Mouse (Mus musculus): ENCODE data around the gene Gm21985. TPM values are rescaled to one million over a fixed set of nuclear protein-coding genes. Genes with fewer than 3 reads are reported as not detected.
A peak's percentile ranks its signal among the peaks of the same experiment; 100 is the strongest.
"Not testable (repeated sequence)": the region's sequence is repeated elsewhere in the genome, so short reads cannot be mapped to it uniquely, and the experiment has no call there.

The Gm21985 gene
- polyA plus RNA-seq, 1 experiment from 2014 or later, result not detected

GRCm38 (mm10) chr2:112448510-112449059 lies 182.5 kb downstream of the Gm21985 start:
- TF ChIP-seq CTCF (IDR thresholded peaks at IDR 0.05; ENCODE audit: low read depth), result no peak
- H3K36me3 ChIP-seq (ENCODE audit: control insufficient read depth, insufficient read depth), result no peaks in the 10 kb centered on the region
- H3K27me3 ChIP-seq (replicated peaks; ENCODE audit: control insufficient read depth, insufficient read depth, low read length), result no peaks in the 10 kb centered on the region
- H3K4me1 ChIP-seq (replicated peaks; ENCODE audit: control insufficient read depth, insufficient read depth, low read length), result no peaks in the 10 kb centered on the region
- no peak for ATAC-seq
- no peak overlapping the region for H3K27ac ChIP-seq (ENCODE audit: low read depth, low read length)
- H3K4me3 ChIP-seq (ENCODE audit: low read depth, low read length), result no peak overlapping the region
- H3K9me3 ChIP-seq (ENCODE audit: control insufficient read depth), result no peaks in the 10 kb centered on the region
- H3K9ac ChIP-seq (ENCODE audit: low read depth, low read length), result no peak overlapping the region
- H3K4me2 ChIP-seq (replicated peaks; ENCODE audit: low read depth), result no peak overlapping the region

- peak; percentile 66 for TF ChIP-seq CTCF (IDR thresholded peaks at IDR 0.05; ENCODE audit: low read depth)
- Histone ChIP-seq H3K9ac (ENCODE audit: low read depth, low read length) (no peak overlapping the region), H3K4me1 (replicated peaks; ENCODE audit: control insufficient read depth, insufficient read depth, low read length) (no peaks in the 10 kb centered on the region), H3K4me2 (replicated peaks; ENCODE audit: low read depth) (no peak overlapping the region), H3K36me3 (ENCODE audit: control insufficient read depth, insufficient read depth) (no peaks in the 10 kb centered on the region), H3K27ac (ENCODE audit: low read depth, low read length) (no peak overlapping the region), H3K9me3 (ENCODE audit: control insufficient read depth) (no peaks in the 10 kb centered on the region), H3K4me3 (ENCODE audit: low read depth, low read length) (no peak overlapping the region), H3K27me3 (replicated peaks; ENCODE audit: control insufficient read depth, insufficient read depth, low read length) (no peaks in the 10 kb centered on the region)
- WGBS, result 31% methylated on average over 4 of the region's 4 CpGs
- no peak for ATAC-seq
Measured at GRCm38 (mm10) chr2:112449597-112450296, 183.6 kb downstream of the Gm21985 start.

- H3K4me2 ChIP-seq (replicated peaks; ENCODE audit: low read depth); H3K27me3 ChIP-seq (replicated peaks; ENCODE audit: control insufficient read depth, insufficient read depth, low read length); H3K27ac ChIP-seq (ENCODE audit: low read depth, low read length); H3K9ac ChIP-seq (ENCODE audit: low read depth, low read length); H3K4me1 ChIP-seq (replicated peaks; ENCODE audit: control insufficient read depth, insufficient read depth, low read length); H3K4me3 ChIP-seq (ENCODE audit: low read depth, low read length); ATAC-seq; H3K9me3 ChIP-seq (ENCODE audit: control insufficient read depth); H3K36me3 ChIP-seq (ENCODE audit: control insufficient read depth, insufficient read depth): not testable (repeated sequence)
Measured at GRCm38 (mm10) chr2:112452513-112452912, 186.4 kb downstream of the Gm21985 start.

GRCm38 (mm10) chr2:112454125-112454861 lies 188.2 kb downstream of the Gm21985 start:
- no peaks in the 10 kb centered on the region for H3K9me3 ChIP-seq (ENCODE audit: control insufficient read depth)
- 26% methylated on average over 17 of the region's 17 CpGs for WGBS
- peaks cover 10% of the 10 kb centered on the region; the same call in 1 of the 2 replicates for H3K4me1 ChIP-seq (replicated peaks; ENCODE audit: control insufficient read depth, insufficient read depth, low read length)
- peak; percentile 62 for ATAC-seq
- H3K27ac ChIP-seq (ENCODE audit: low read depth, low read length), result peak overlapping the region; percentile 74
- no peak for TF ChIP-seq CTCF (IDR thresholded peaks at IDR 0.05; ENCODE audit: low read depth)
- H3K4me3 ChIP-seq (ENCODE audit: low read depth, low read length), result peak overlapping the region; percentile 97
- H3K4me2 ChIP-seq (replicated peaks; ENCODE audit: low read depth), result peak overlapping the region; percentile 74
- H3K36me3 ChIP-seq (ENCODE audit: control insufficient read depth, insufficient read depth), result no peaks in the 10 kb centered on the region
- H3K27me3 ChIP-seq (replicated peaks; ENCODE audit: control insufficient read depth, insufficient read depth, low read length), result no peaks in the 10 kb centered on the region
- peak overlapping the region; percentile 86 for H3K9ac ChIP-seq (ENCODE audit: low read depth, low read length)

GRCm38 (mm10) chr2:112454862-112455564 lies 188.9 kb downstream of the Gm21985 start, which contains the start of gene Emc7:
Gene Emc7, plus strand, starts transcription at chr2:112454997.
- peak; percentile 99 for ATAC-seq
- H3K4me2 ChIP-seq (replicated peaks; ENCODE audit: low read depth), result peak within 1 kb of the TSS; percentile 74
- H3K27ac ChIP-seq (ENCODE audit: low read depth, low read length), result peak within 1 kb of the TSS; percentile 74
- no peak for TF ChIP-seq CTCF (IDR thresholded peaks at IDR 0.05; ENCODE audit: low read depth)
- no peaks in the 10 kb centered on the region for H3K27me3 ChIP-seq (replicated peaks; ENCODE audit: control insufficient read depth, insufficient read depth, low read length)
- peaks cover 10% of the 10 kb centered on the region; the same call in 1 of the 2 replicates for H3K4me1 ChIP-seq (replicated peaks; ENCODE audit: control insufficient read depth, insufficient read depth, low read length)
- H3K9ac ChIP-seq (ENCODE audit: low read depth, low read length), result peak within 1 kb of the TSS; percentile 86
- under 1% methylated on average over 49 of the region's 49 CpGs for WGBS
- H3K9me3 ChIP-seq (ENCODE audit: control insufficient read depth), result no peaks in the 10 kb centered on the region
- peak within 1 kb of the TSS; percentile 97 for H3K4me3 ChIP-seq (ENCODE audit: low read depth, low read length)
- 0 out of 2 replicates have a peak, but pooled peaks cover 3% of the 10 kb centered on the region for H3K36me3 ChIP-seq (ENCODE audit: control insufficient read depth, insufficient read depth)

Other genes with a start within 250 kb of the Gm21985 start
- gene Olfr1311, start 241.9 kb upstream of the Gm21985 start, polyA plus RNA-seq (2015; fragmentation: Nextera tagmentation; extraction: Ambion mirVana), result not detected in 2 replicates
- gene Olfr1312, start 216.1 kb upstream of the Gm21985 start, polyA plus RNA-seq (2015; fragmentation: Nextera tagmentation; extraction: Ambion mirVana), result not detected in 2 replicates
- not detected in 2 replicates for gene Olfr1313, start 188.5 kb upstream of the Gm21985 start, polyA plus RNA-seq (2015; fragmentation: Nextera tagmentation; extraction: Ambion mirVana)
- gene Olfr1314, start 169.5 kb upstream of the Gm21985 start, polyA plus RNA-seq (2015; fragmentation: Nextera tagmentation; extraction: Ambion mirVana), result not detected in 2 replicates
- not detected in 2 replicates for gene Olfr1315-ps1, start 150.9 kb upstream of the Gm21985 start, polyA plus RNA-seq (2015; fragmentation: Nextera tagmentation; extraction: Ambion mirVana)
- gene Olfr1316, start 131.3 kb upstream of the Gm21985 start, polyA plus RNA-seq (2015; fragmentation: Nextera tagmentation; extraction: Ambion mirVana), result not detected in 2 replicates
- gene Olfr1317, start 126.0 kb upstream of the Gm21985 start, polyA plus RNA-seq (2015; fragmentation: Nextera tagmentation; extraction: Ambion mirVana), result not detected in 2 replicates
- not detected in 2 replicates for gene Olfr1318, start 112.1 kb upstream of the Gm21985 start, polyA plus RNA-seq (2015; fragmentation: Nextera tagmentation; extraction: Ambion mirVana)
- 8.4 TPM in 2 replicates for gene Lpcat4, start 26.8 kb upstream of the Gm21985 start, polyA plus RNA-seq (2015; fragmentation: Nextera tagmentation; extraction: Ambion mirVana)
- gene Nutm1, start 7.0 kb upstream of the Gm21985 start, polyA plus RNA-seq (2015; fragmentation: Nextera tagmentation; extraction: Ambion mirVana), result 0.03 TPM in 1 of 2 replicates, not detected in the other
- 114 and 120 TPM in 2 replicates for gene Nop10, start 4.4 kb upstream of the Gm21985 start, polyA plus RNA-seq (2015; fragmentation: Nextera tagmentation; extraction: Ambion mirVana)
- 6.9 and 8.0 TPM in 2 replicates for gene Slc12a6, start 489 bp upstream of the Gm21985 start, polyA plus RNA-seq (2015; fragmentation: Nextera tagmentation; extraction: Ambion mirVana)
- 91.9 and 102 TPM in 2 replicates for gene Emc4, start 101.7 kb downstream of the Gm21985 start, polyA plus RNA-seq (2015; fragmentation: Nextera tagmentation; extraction: Ambion mirVana)
- gene Katnbl1, start 112.9 kb downstream of the Gm21985 start, polyA plus RNA-seq (2015; fragmentation: Nextera tagmentation; extraction: Ambion mirVana), result 16.9 and 17.0 TPM in 2 replicates
- 20.0 and 20.6 TPM in 2 replicates for gene Emc7, start 188.7 kb downstream of the Gm21985 start, polyA plus RNA-seq (2015; fragmentation: Nextera tagmentation; extraction: Ambion mirVana)
- not detected in 2 replicates for gene Chrm5, start 214.5 kb downstream of the Gm21985 start, polyA plus RNA-seq (2015; fragmentation: Nextera tagmentation; extraction: Ambion mirVana)
- 5.0 and 5.9 TPM in 2 replicates for gene Aven, start 226.7 kb downstream of the Gm21985 start, polyA plus RNA-seq (2015; fragmentation: Nextera tagmentation; extraction: Ambion mirVana)